Mouse (Mus musculus) liver, embryonic 11.5 days (tissue): ENCODE measurements around the gene Atp2b2. TPM values are rescaled to one million over a fixed set of nuclear protein-coding genes. Genes with fewer than 3 reads are reported as not detected.

Experiments
- ATAC-seq: fragments of 200-750 bp; cut with Nextera tagmentation; replicated peaks from 2 replicates; pipeline ENCODE4 v1.8.0; 2017; ENCODE audit warnings: moderate number of reproducible peaks, mild to moderate bottlenecking, moderate TSS enrichment, moderate library complexity; ENCODE audit not compliant: low FRiP score
- DNase-seq: peaks from one replicate; pipeline ENCODE4 v3.0.0-alpha.2; 2017; ENCODE audit warnings: low spot score
- H3K27ac ChIP-seq: fragments of 300-500 bp; sonication (generic); 2 replicates; pipeline ENCODE4 v1.5.1; 2014; ENCODE audit warnings: mild to moderate bottlenecking, low read depth, low read length, control low read depth
- H3K27me3 ChIP-seq: fragments of 300-500 bp; sonication (generic); replicated peaks from 2 replicates; pipeline ENCODE4 v1.6.1; 2014; ENCODE audit warnings: low read length, mixed read lengths; ENCODE audit not compliant: control insufficient read depth, insufficient read depth
- H3K36me3 ChIP-seq: fragments of 300-500 bp; sonication (generic); 2 replicates; pipeline ENCODE4 v1.6.1; 2014; ENCODE audit warnings: mild to moderate bottlenecking, low read length, moderate library complexity, mixed read lengths; ENCODE audit not compliant: control insufficient read depth, insufficient read depth
- H3K4me1 ChIP-seq: fragments of 300-500 bp; sonication (generic); replicated peaks from 2 replicates; pipeline ENCODE4 v1.6.1; 2014; ENCODE audit warnings: low read length, mixed read lengths; ENCODE audit not compliant: control insufficient read depth, insufficient read depth
- H3K4me2 ChIP-seq: fragments of 300-500 bp; sonication (generic); 2 replicates; pipeline ENCODE4 v1.6.1; 2014; ENCODE audit warnings: mild to moderate bottlenecking, control low read depth, moderate library complexity
- H3K4me3 ChIP-seq: fragments of 300-500 bp; sonication (generic); 2 replicates; pipeline ENCODE4 v1.5.1; 2014; ENCODE audit warnings: low read depth, low read length, control low read depth
- H3K9ac ChIP-seq: fragments of 300-500 bp; sonication (generic); 2 replicates; pipeline ENCODE4 v1.6.1; 2014; ENCODE audit warnings: low read depth, low read length, control low read depth
- H3K9me3 ChIP-seq: fragments of 300-500 bp; sonication (generic); 2 replicates; pipeline ENCODE4 v1.6.1; 2016; ENCODE audit warnings: low read length, inconsistent platforms, mixed read lengths; ENCODE audit not compliant: control insufficient read depth
- WGBS: fragments of 180-500 bp; shearing (Covaris S2); extraction: QIAGEN DNeasy Blood & Tissue Kit; methylation state at CpG from one replicate; pipeline ENCODE4 v1.1.7; 2014; 5-methylcytosine and 5-hydroxymethylcytosine counted together
- polyA plus RNA-seq: library from polyadenylated mRNA; unstranded; fragments of >200 nt; fragmentation: Nextera tagmentation; extraction: Ambion mirVana; gene quantifications from 2 replicates; pipeline ENCODE4 v1.2.1, GENCODE M21; 2014

Atp2b2 gene
- polyA plus RNA-seq, 1 experiment from 2014 or later = 0.62 TPM

- WGBS = 5% methylated on average over 33 of the region's 39 CpGs
- Histone ChIP-seq H3K9ac (no peak overlapping the region), H3K4me3 (peak overlapping the region; percentile 34), H3K36me3 (no peaks in the 10 kb centered on the region), H3K27ac (no peak overlapping the region), H3K4me2 (peak overlapping the region; percentile 60), H3K27me3 (peaks cover 51% of the 10 kb centered on the region), H3K9me3 (no peaks in the 10 kb centered on the region), H3K4me1 (no peaks in the 10 kb centered on the region)
- ATAC-seq (no peak), DNase-seq (peak; percentile 33)
Measured at GRCm38 (mm10) chr6:114041097-114041910, 1.1 kb downstream of the Atp2b2 start.

GRCm38 (mm10) chr6:114035704-114036103 is 6.7 kb downstream of the Atp2b2 start:
- ATAC-seq = no peak
- no peak overlapping the region for H3K27ac ChIP-seq
- 48% methylated on average over 3 of the region's 3 CpGs for WGBS

GRCm38 (mm10) chr6:114032822-114033221 is 9.6 kb downstream of the Atp2b2 start:
- Histone ChIP-seq H3K4me2 (no peak overlapping the region), H3K9me3 (no peaks in the 10 kb centered on the region), H3K4me1 (no peaks in the 10 kb centered on the region), H3K9ac (no peak overlapping the region), H3K36me3 (no peaks in the 10 kb centered on the region), H3K27me3 (no peaks in the 10 kb centered on the region), H3K4me3 (no peak overlapping the region), H3K27ac (no peak overlapping the region)
- ATAC-seq (no peak), DNase-seq (no peak)
- 71% methylated on average over 8 of the region's 8 CpGs for WGBS

More at GRCm38 (mm10) chr6:114035704-114036103, 6.7 kb downstream of the Atp2b2 start:
- no peaks in the 10 kb centered on the region for H3K4me1 ChIP-seq
- no peaks in the 10 kb centered on the region for H3K36me3 ChIP-seq
- no peak for DNase-seq
- H3K4me2 ChIP-seq = no peak overlapping the region
- no peaks in the 10 kb centered on the region for H3K9me3 ChIP-seq
- peaks cover 11% of the 10 kb centered on the region for H3K27me3 ChIP-seq
- no peak overlapping the region for H3K9ac ChIP-seq
- no peak overlapping the region for H3K4me3 ChIP-seq

GRCm38 (mm10) chr6:114023794-114024193 is 18.6 kb downstream of the Atp2b2 start:
- Histone ChIP-seq H3K9me3 (no peaks in the 10 kb centered on the region), H3K27me3 (no peaks in the 10 kb centered on the region), H3K4me1 (no peaks in the 10 kb centered on the region), H3K36me3 (no peaks in the 10 kb centered on the region), H3K9ac (no peak overlapping the region), H3K27ac (no peak overlapping the region), H3K4me2 (no peak overlapping the region), H3K4me3 (no peak overlapping the region)
- ATAC-seq (no peak), DNase-seq (no peak)
- 55% methylated on average over 2 of the region's 2 CpGs for WGBS

- DNase-seq (no peak), ATAC-seq (no peak)
- 75% methylated on average over 9 of the region's 9 CpGs for WGBS
- Histone ChIP-seq H3K4me1 (no peaks in the 10 kb centered on the region), H3K9ac (no peak overlapping the region), H3K4me2 (no peak overlapping the region), H3K27ac (no peak overlapping the region), H3K27me3 (no peaks in the 10 kb centered on the region), H3K36me3 (no peaks in the 10 kb centered on the region), H3K9me3 (no peaks in the 10 kb centered on the region), H3K4me3 (no peak overlapping the region)
Measured at GRCm38 (mm10) chr6:114022104-114022503, 20.3 kb downstream of the Atp2b2 start.

- Histone ChIP-seq H3K9me3 (no peaks in the 10 kb centered on the region), H3K9ac (no peak overlapping the region), H3K27ac (no peak overlapping the region), H3K4me3 (no peak overlapping the region), H3K27me3 (no peaks in the 10 kb centered on the region), H3K4me2 (no peak overlapping the region), H3K36me3 (no peaks in the 10 kb centered on the region), H3K4me1 (no peaks in the 10 kb centered on the region)
- 74% methylated on average over 5 of the region's 5 CpGs for WGBS
- no peak for DNase-seq
- ATAC-seq = no peak
Measured at GRCm38 (mm10) chr6:114013801-114014200, 28.6 kb downstream of the Atp2b2 start.

- ATAC-seq (0 out of 2 replicates have a peak, but pooled peaks have one; percentile 36), DNase-seq (no peak)
- WGBS = 36% methylated on average over 9 of the region's 9 CpGs
- Histone ChIP-seq H3K27me3 (no peaks in the 10 kb centered on the region), H3K4me2 (no peak overlapping the region), H3K4me1 (no peaks in the 10 kb centered on the region), H3K9me3 (no peaks in the 10 kb centered on the region), H3K4me3 (no peak overlapping the region), H3K9ac (no peak overlapping the region), H3K27ac (no peak overlapping the region), H3K36me3 (no peaks in the 10 kb centered on the region)
Measured at GRCm38 (mm10) chr6:114012834-114013233, 29.6 kb downstream of the Atp2b2 start.

- no peaks in the 10 kb centered on the region for H3K36me3 ChIP-seq
- H3K4me2 ChIP-seq = no peak overlapping the region
- 0 out of 2 replicates have a peak, but pooled peaks cover 2% of the 10 kb centered on the region for H3K27me3 ChIP-seq
- no peak overlapping the region for H3K4me3 ChIP-seq
- H3K9me3 ChIP-seq = no peaks in the 10 kb centered on the region
- WGBS = 78% methylated on average over 6 of the region's 6 CpGs
- H3K27ac ChIP-seq = no peak overlapping the region
- no peaks in the 10 kb centered on the region for H3K4me1 ChIP-seq
- no peak overlapping the region for H3K9ac ChIP-seq
- DNase-seq = no peak
- ATAC-seq = no peak
Measured at GRCm38 (mm10) chr6:114011976-114012375, 30.4 kb downstream of the Atp2b2 start.

- Histone ChIP-seq H3K9me3 (no peaks in the 10 kb centered on the region), H3K4me1 (no peaks in the 10 kb centered on the region), H3K36me3 (no peaks in the 10 kb centered on the region), H3K4me3 (no peak overlapping the region), H3K9ac (no peak overlapping the region), H3K27ac (no peak overlapping the region), H3K4me2 (no peak overlapping the region), H3K27me3 (peaks cover 5% of the 10 kb centered on the region; the same call in 1 of the 2 replicates)
- DNase-seq (no peak), ATAC-seq (no peak)
- 56% methylated on average over 3 of the region's 3 CpGs for WGBS
Measured at GRCm38 (mm10) chr6:114003796-114004195, 38.6 kb downstream of the Atp2b2 start.
